Mouse (Mus musculus) stomach, embryonic 14.5 days (tissue): ENCODE results near the gene Ly6g6c. TPM values are rescaled to one million over a fixed set of nuclear protein-coding genes. Genes with fewer than 3 reads are reported as not detected.

Experiments used
- ATAC-seq: fragments of 200-750 bp; cut with Nextera tagmentation; 2 replicates; pipeline ENCODE4 v1.8.0; 2017; ENCODE audit warnings: low read depth, moderate TSS enrichment; ENCODE audit not compliant: insufficient number of reproducible peaks, insufficient read depth, low FRiP score
- H3K27ac ChIP-seq: fragments of 300-500 bp; sonication (generic); 2 replicates; pipeline ENCODE4 v1.5.1; 2014; ENCODE audit warnings: mild to moderate bottlenecking, low read length, moderate library complexity, mixed read lengths
- H3K27me3 ChIP-seq: fragments of 300-500 bp; sonication (generic); 2 replicates; pipeline ENCODE4 v1.6.1; 2014; ENCODE audit warnings: low read length, control low read depth, mixed read lengths; ENCODE audit not compliant: control insufficient read depth, insufficient read depth
- H3K36me3 ChIP-seq: fragments of 300-500 bp; sonication (generic); 2 replicates; pipeline ENCODE4 v1.6.1; 2014; ENCODE audit warnings: mild to moderate bottlenecking, control low read depth, low read length, moderate library complexity, mixed read lengths; ENCODE audit not compliant: control insufficient read depth, insufficient read depth
- H3K4me1 ChIP-seq: fragments of 300-500 bp; sonication (generic); 2 replicates; pipeline ENCODE4 v1.6.1; 2014; ENCODE audit warnings: low read length, control low read depth, mixed read lengths; ENCODE audit not compliant: control insufficient read depth, insufficient read depth
- H3K4me2 ChIP-seq: fragments of 300-500 bp; sonication (generic); replicated peaks from 2 replicates; pipeline ENCODE4 v1.6.1; 2014; ENCODE audit warnings: low read depth, low read length, control low read depth
- H3K4me3 ChIP-seq: fragments of 300-500 bp; sonication (generic); 2 replicates; pipeline ENCODE4 v1.5.1; 2014; ENCODE audit warnings: low read depth, low read length, control low read depth
- H3K9ac ChIP-seq: fragments of 300-500 bp; sonication (generic); replicated peaks from 2 replicates; pipeline ENCODE4 v1.6.1; 2014; ENCODE audit warnings: low read depth, mild to moderate bottlenecking, control low read depth, low read length, moderate library complexity, mixed read lengths
- H3K9me3 ChIP-seq: fragments of 300-500 bp; sonication (generic); 2 replicates; pipeline ENCODE4 v1.6.1; 2016; ENCODE audit warnings: low read depth, low read length, control low read depth; ENCODE audit not compliant: control insufficient read depth
- WGBS: fragments of 180-500 bp; shearing (Covaris S2); extraction: QIAGEN DNeasy Blood & Tissue Kit; methylation state at CpG from one replicate; pipeline ENCODE4 v1.1.7; 2014; 5-methylcytosine and 5-hydroxymethylcytosine counted together
- polyA plus RNA-seq: library from polyadenylated mRNA; unstranded; fragments of >200 nt; fragmentation: Nextera tagmentation; extraction: Ambion mirVana; gene quantifications from 2 replicates; pipeline ENCODE4 v1.2.1, GENCODE M21; 2014

The Ly6g6c gene
- polyA plus RNA-seq, 1 experiment from 2014 or later = 0.30 TPM

- H3K4me1 ChIP-seq = peaks cover 46% of the 10 kb centered on the region
- H3K4me2 ChIP-seq = peak overlapping the region; percentile 90
- H3K36me3 ChIP-seq = peaks cover 18% of the 10 kb centered on the region
- 73% methylated on average over 5 of the region's 5 CpGs for WGBS
- ATAC-seq = no peak
- no peaks in the 10 kb centered on the region for H3K9me3 ChIP-seq
- no peaks in the 10 kb centered on the region for H3K27me3 ChIP-seq
- H3K4me3 ChIP-seq = peak overlapping the region; percentile 78; the same call in 1 of the 2 replicates
- peak overlapping the region; percentile 100 for H3K27ac ChIP-seq
- no peak overlapping the region for H3K9ac ChIP-seq
These were observed 16.2 kb upstream of the Ly6g6c start for GRCm38 (mm10) chr17:35048932-35049440.

GRCm38 (mm10) chr17:35049561-35050016 is 15.6 kb upstream of the Ly6g6c start, which contains the start of gene Clic1:
Gene Clic1, plus strand, starts transcription at chr17:35049966.
- H3K9ac ChIP-seq = peak within 1 kb of the TSS; percentile 82
- no peaks in the 10 kb centered on the region for H3K9me3 ChIP-seq
- H3K36me3 ChIP-seq = peaks cover 24% of the 10 kb centered on the region
- WGBS = 2% methylated on average over 11 of the region's 11 CpGs
- ATAC-seq = peak; percentile 40; the same call in 1 of the 2 replicates
- H3K4me2 ChIP-seq = peak within 1 kb of the TSS; percentile 90
- H3K4me3 ChIP-seq = peak within 1 kb of the TSS; percentile 78
- no peaks in the 10 kb centered on the region for H3K27me3 ChIP-seq
- peak within 1 kb of the TSS; percentile 100 for H3K27ac ChIP-seq
- peaks cover 46% of the 10 kb centered on the region for H3K4me1 ChIP-seq

GRCm38 (mm10) chr17:35050126-35050750 is 14.9 kb upstream of the Ly6g6c start:
- peak overlapping the region; percentile 78 for H3K4me3 ChIP-seq
- peak; percentile 34; the same call in 1 of the 2 replicates for ATAC-seq
- H3K9me3 ChIP-seq = no peaks in the 10 kb centered on the region
- peaks cover 29% of the 10 kb centered on the region for H3K36me3 ChIP-seq
- H3K27ac ChIP-seq = peak overlapping the region; percentile 100
- peaks cover 44% of the 10 kb centered on the region for H3K4me1 ChIP-seq
- WGBS = under 1% methylated on average over 25 of the region's 27 CpGs
- peak overlapping the region; percentile 90 for H3K4me2 ChIP-seq
- H3K9ac ChIP-seq = peak overlapping the region; percentile 82
- H3K27me3 ChIP-seq = no peaks in the 10 kb centered on the region

GRCm38 (mm10) chr17:35051156-35052086 is 13.8 kb upstream of the Ly6g6c start:
- H3K9ac ChIP-seq = peak overlapping the region; percentile 45
- no peaks in the 10 kb centered on the region for H3K27me3 ChIP-seq
- H3K9me3 ChIP-seq = no peaks in the 10 kb centered on the region
- H3K4me2 ChIP-seq = peak overlapping the region; percentile 90
- peaks cover 37% of the 10 kb centered on the region for H3K4me1 ChIP-seq
- under 1% methylated on average over 21 of the region's 21 CpGs for WGBS
- peak overlapping the region; percentile 78 for H3K4me3 ChIP-seq
- peaks cover 41% of the 10 kb centered on the region for H3K36me3 ChIP-seq
- ATAC-seq = peak; percentile 59
- peak overlapping the region; percentile 100 for H3K27ac ChIP-seq

GRCm38 (mm10) chr17:35052271-35052798 is 12.9 kb upstream of the Ly6g6c start:
- whole genome bisulfite sequencing = 71% methylated on average over 12 of the region's 12 CpGs
- Histone ChIP-seq H3K4me2 (peak overlapping the region; percentile 90), H3K9me3 (no peaks in the 10 kb centered on the region), H3K36me3 (peaks cover 47% of the 10 kb centered on the region), H3K4me3 (peak overlapping the region; percentile 78), H3K27ac (peak overlapping the region; percentile 100), H3K27me3 (no peaks in the 10 kb centered on the region), H3K4me1 (peaks cover 32% of the 10 kb centered on the region), H3K9ac (peak overlapping the region; percentile 45)
- ATAC-seq = no peak

- Histone ChIP-seq H3K4me1 (peaks cover 20% of the 10 kb centered on the region; the same call in 1 of the 2 replicates), H3K9me3 (no peaks in the 10 kb centered on the region), H3K4me2 (no peak overlapping the region), H3K27ac (no peak overlapping the region), H3K36me3 (peaks cover 63% of the 10 kb centered on the region), H3K9ac (no peak overlapping the region), H3K27me3 (no peaks in the 10 kb centered on the region), H3K4me3 (no peak overlapping the region)
- 95% methylated on average over 7 of the region's 7 CpGs for WGBS
- ATAC-seq = no peak
These were observed 9.3 kb upstream of the Ly6g6c start for GRCm38 (mm10) chr17:35055691-35056495.

GRCm38 (mm10) chr17:35057090-35057489 is 8.1 kb upstream of the Ly6g6c start:
- Histone ChIP-seq H3K9me3 (no peaks in the 10 kb centered on the region), H3K4me1 (peaks cover 21% of the 10 kb centered on the region; the same call in 1 of the 2 replicates), H3K9ac (no peak overlapping the region), H3K27me3 (no peaks in the 10 kb centered on the region), H3K4me3 (no peak overlapping the region), H3K4me2 (no peak overlapping the region), H3K27ac (no peak overlapping the region), H3K36me3 (peaks cover 74% of the 10 kb centered on the region)
- WGBS = 67% methylated on average over 3 of the region's 3 CpGs
- ATAC-seq = no peak
